Mouse (Mus musculus): Measurements from ENCODE around the gene Tm6sf1. TPM values are rescaled to one million over a fixed set of nuclear protein-coding genes. Genes with fewer than 3 reads are reported as not detected.

Tm6sf1 gene
- polyA plus RNA-seq, 1 experiment from 2014 or later = 11.3 TPM

DNA sequence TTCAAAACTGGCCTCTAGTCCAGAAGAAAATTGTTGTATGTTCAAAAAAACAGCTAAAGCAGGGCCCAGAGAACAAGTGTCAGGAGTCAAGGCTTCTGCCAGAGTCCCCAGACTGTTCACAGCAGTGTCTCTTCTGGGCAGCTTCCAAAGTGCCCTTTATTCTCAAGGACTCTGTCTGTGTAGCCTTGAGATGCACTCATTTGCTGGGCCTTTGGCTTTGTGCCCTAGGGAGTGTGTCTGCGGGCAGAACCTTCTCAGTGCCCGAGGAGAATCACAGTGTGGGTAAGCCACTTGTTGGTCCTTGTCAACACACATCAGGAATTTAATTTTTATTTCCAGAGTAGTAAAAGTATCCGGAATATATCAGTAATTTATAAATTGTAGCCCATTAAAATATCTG lies 22.8 kb downstream of the Tm6sf1 start:
- no peaks in the 10 kb centered on the region for H3K27me3 ChIP-seq (ENCODE audit: control insufficient read depth, insufficient read depth, low read length)
- H3K4me1 ChIP-seq (replicated peaks; ENCODE audit: control insufficient read depth, insufficient read depth, low read length) = no peaks in the 10 kb centered on the region
- no peak for DNase-seq (ENCODE audit: low spot score)
- H3K27ac ChIP-seq (ENCODE audit: low read depth, low read length) = no peak overlapping the region
- no peak overlapping the region for H3K4me3 ChIP-seq (ENCODE audit: low read depth, low read length)
- no peaks in the 10 kb centered on the region for H3K9me3 ChIP-seq (ENCODE audit: control insufficient read depth, low read length)
- 84% methylated on average over 3 of the region's 3 CpGs for WGBS
- no peak for ATAC-seq (ENCODE audit: low FRiP score)
- H3K4me2 ChIP-seq (replicated peaks; ENCODE audit: low read depth, low read length) = no peak overlapping the region
- H3K36me3 ChIP-seq (ENCODE audit: control insufficient read depth, insufficient read depth, low read length) = no peaks in the 10 kb centered on the region
- H3K9ac ChIP-seq (ENCODE audit: low read depth, low read length) = no peak overlapping the region

DNA sequence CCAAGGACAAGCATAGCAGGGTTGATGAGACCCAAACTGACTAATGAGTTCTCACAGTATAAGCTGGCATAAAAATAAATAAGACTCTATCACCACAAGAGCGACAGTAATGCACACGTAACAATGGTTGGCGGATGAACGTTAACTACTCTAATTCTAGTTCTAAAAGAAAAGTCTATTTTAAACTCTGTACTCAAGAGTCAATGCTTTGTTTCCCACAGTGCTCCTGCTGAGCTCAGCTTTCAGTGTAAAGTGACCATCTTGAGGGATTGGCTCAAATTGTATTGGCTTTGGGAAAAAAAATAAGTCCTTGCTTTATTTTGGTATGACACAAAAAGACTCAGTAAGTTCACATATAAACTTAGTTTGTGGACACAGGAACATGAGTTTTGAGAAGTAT lies 26.3 kb downstream of the Tm6sf1 start:
- Histone ChIP-seq H3K36me3 (ENCODE audit: control insufficient read depth, insufficient read depth, low read length) (0 out of 2 replicates have a peak, but pooled peaks cover 2% of the 10 kb centered on the region), H3K9ac (ENCODE audit: low read depth, low read length) (no peak overlapping the region), H3K27ac (ENCODE audit: low read depth, low read length) (no peak overlapping the region), H3K4me2 (replicated peaks; ENCODE audit: low read depth, low read length) (no peak overlapping the region), H3K9me3 (ENCODE audit: control insufficient read depth, low read length) (no peaks in the 10 kb centered on the region), H3K4me1 (replicated peaks; ENCODE audit: control insufficient read depth, insufficient read depth, low read length) (no peaks in the 10 kb centered on the region), H3K4me3 (ENCODE audit: low read depth, low read length) (no peak overlapping the region), H3K27me3 (ENCODE audit: control insufficient read depth, insufficient read depth, low read length) (no peaks in the 10 kb centered on the region)
- ATAC-seq (ENCODE audit: low FRiP score) = no peak
- WGBS = 68% methylated on average over 4 of the region's 4 CpGs
- no peak for DNase-seq (ENCODE audit: low spot score)

DNA sequence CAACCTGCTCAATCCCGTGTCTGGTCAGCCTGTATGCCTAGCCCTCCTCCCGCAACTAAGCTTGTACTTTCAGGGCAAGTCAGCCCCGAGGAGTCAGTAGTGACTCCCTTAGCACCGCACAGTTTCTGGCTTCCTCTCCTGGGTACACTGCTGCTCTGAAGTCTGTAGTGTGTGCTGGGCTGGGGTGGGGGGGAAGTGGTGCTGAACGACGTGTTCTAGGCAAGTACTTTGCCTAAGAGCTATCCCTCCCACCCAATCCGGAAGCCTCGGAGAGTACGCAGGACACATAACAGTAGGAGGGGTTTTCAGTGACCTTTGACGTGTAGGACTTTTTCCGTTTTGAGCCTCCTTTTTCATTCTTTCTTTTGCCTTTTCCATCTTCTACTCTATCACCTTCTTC lies 40.6 kb downstream of the Tm6sf1 start:
- Histone ChIP-seq H3K4me2 (replicated peaks; ENCODE audit: low read depth, low read length) (no peak overlapping the region), H3K27me3 (ENCODE audit: control insufficient read depth, insufficient read depth, low read length) (no peaks in the 10 kb centered on the region), H3K36me3 (ENCODE audit: control insufficient read depth, insufficient read depth, low read length) (no peaks in the 10 kb centered on the region), H3K4me3 (ENCODE audit: low read depth, low read length) (no peak overlapping the region), H3K9me3 (ENCODE audit: control insufficient read depth, low read length) (no peaks in the 10 kb centered on the region), H3K27ac (ENCODE audit: low read depth, low read length) (no peak overlapping the region), H3K9ac (ENCODE audit: low read depth, low read length) (no peak overlapping the region), H3K4me1 (replicated peaks; ENCODE audit: control insufficient read depth, insufficient read depth, low read length) (no peaks in the 10 kb centered on the region)
- DNase-seq (ENCODE audit: low spot score) = no peak
- 81% methylated on average over 11 of the region's 11 CpGs for WGBS
- no peak for ATAC-seq (ENCODE audit: low FRiP score)

DNA sequence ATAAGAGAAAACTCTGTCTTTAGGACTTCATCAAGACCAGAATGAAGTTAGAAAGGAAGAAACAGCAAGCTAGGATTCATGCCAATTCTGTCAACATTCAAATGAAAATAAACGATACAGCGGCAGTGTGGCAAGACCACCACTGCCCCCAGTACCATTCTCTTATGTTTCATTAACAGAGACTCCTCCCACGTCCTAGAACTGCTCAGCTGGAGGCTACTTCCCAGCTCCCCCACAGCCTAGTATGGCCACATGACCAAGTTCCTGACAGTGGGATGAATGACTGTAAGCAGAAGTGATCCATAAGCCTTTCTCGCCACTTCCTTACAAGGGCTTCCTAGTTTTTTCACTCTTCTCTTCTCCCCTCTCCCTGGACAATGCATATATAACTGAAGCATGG lies 45.3 kb downstream of the Tm6sf1 start:
- no peaks in the 10 kb centered on the region for H3K36me3 ChIP-seq (ENCODE audit: control insufficient read depth, insufficient read depth, low read length)
- H3K27me3 ChIP-seq (ENCODE audit: control insufficient read depth, insufficient read depth, low read length) = no peaks in the 10 kb centered on the region
- DNase-seq (ENCODE audit: low spot score) = no peak
- ATAC-seq (ENCODE audit: low FRiP score) = no peak
- no peaks in the 10 kb centered on the region for H3K4me1 ChIP-seq (replicated peaks; ENCODE audit: control insufficient read depth, insufficient read depth, low read length)
- no peak overlapping the region for H3K4me2 ChIP-seq (replicated peaks; ENCODE audit: low read depth, low read length)
- H3K4me3 ChIP-seq (ENCODE audit: low read depth, low read length) = no peak overlapping the region
- no peak overlapping the region for H3K9ac ChIP-seq (ENCODE audit: low read depth, low read length)
- 64% methylated on average over 4 of the region's 4 CpGs for WGBS
- no peaks in the 10 kb centered on the region for H3K9me3 ChIP-seq (ENCODE audit: control insufficient read depth, low read length)
- no peak overlapping the region for H3K27ac ChIP-seq (ENCODE audit: low read depth, low read length)

DNA sequence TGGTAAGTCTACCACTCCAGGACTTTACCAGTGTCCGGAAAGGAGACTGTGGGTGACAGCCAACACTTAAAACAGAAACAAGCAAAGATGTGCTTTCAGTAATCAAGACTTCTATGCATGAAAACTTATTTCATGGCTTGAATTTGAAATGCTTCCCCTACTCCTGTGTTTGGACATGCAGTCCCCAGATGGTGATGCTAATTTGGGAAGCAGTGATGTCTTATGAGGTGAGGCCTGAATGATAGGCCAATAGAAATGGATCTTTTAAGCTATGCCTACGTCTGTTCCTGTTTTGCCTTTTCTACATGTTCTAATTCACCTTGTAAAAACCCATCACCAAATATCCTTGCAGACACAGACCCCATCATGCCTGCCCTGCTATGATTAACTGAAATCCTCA lies 46.1 kb downstream of the Tm6sf1 start:
- no peaks in the 10 kb centered on the region for H3K36me3 ChIP-seq (ENCODE audit: control insufficient read depth, insufficient read depth, low read length)
- 95% methylated on average over 2 of the region's 2 CpGs for WGBS
- H3K4me2 ChIP-seq (replicated peaks; ENCODE audit: low read depth, low read length) = no peak overlapping the region
- no peaks in the 10 kb centered on the region for H3K4me1 ChIP-seq (replicated peaks; ENCODE audit: control insufficient read depth, insufficient read depth, low read length)
- ATAC-seq (ENCODE audit: low FRiP score) (no peak), DNase-seq (ENCODE audit: low spot score) (no peak)
- H3K27ac ChIP-seq (ENCODE audit: low read depth, low read length) = no peak overlapping the region
- H3K27me3 ChIP-seq (ENCODE audit: control insufficient read depth, insufficient read depth, low read length) = no peaks in the 10 kb centered on the region
- no peak overlapping the region for H3K4me3 ChIP-seq (ENCODE audit: low read depth, low read length)
- no peak overlapping the region for H3K9ac ChIP-seq (ENCODE audit: low read depth, low read length)
- H3K9me3 ChIP-seq (ENCODE audit: control insufficient read depth, low read length) = no peaks in the 10 kb centered on the region

DNA sequence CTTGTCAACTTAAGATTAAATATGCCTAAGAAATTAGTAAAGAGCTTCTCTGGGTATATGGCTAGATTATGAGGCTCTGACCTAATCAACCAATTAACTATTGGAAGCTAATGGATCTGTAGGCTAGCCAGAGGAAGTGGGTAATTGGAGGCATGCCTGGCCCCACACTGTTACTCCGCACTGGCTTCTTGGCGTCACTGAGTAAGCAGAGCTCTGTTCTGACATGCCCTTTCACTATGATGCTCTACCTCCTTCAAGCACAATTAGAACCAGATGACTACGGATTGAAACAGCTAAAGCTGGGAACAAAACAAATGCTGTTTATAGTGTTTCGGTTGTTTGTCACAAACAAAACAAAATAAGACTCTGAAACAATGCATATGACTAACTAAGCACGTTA lies 59.5 kb downstream of the Tm6sf1 start:
- no peak overlapping the region for H3K4me3 ChIP-seq (ENCODE audit: low read depth, low read length)
- H3K9ac ChIP-seq (ENCODE audit: low read depth, low read length) = no peak overlapping the region
- ATAC-seq (ENCODE audit: low FRiP score) = no peak
- no peak overlapping the region for H3K27ac ChIP-seq (ENCODE audit: low read depth, low read length)
- no peaks in the 10 kb centered on the region for H3K27me3 ChIP-seq (ENCODE audit: control insufficient read depth, insufficient read depth, low read length)
- no peaks in the 10 kb centered on the region for H3K4me1 ChIP-seq (replicated peaks; ENCODE audit: control insufficient read depth, insufficient read depth, low read length)
- no peaks in the 10 kb centered on the region for H3K9me3 ChIP-seq (ENCODE audit: control insufficient read depth, low read length)
- no peaks in the 10 kb centered on the region for H3K36me3 ChIP-seq (ENCODE audit: control insufficient read depth, insufficient read depth, low read length)
- 65% methylated on average over 5 of the region's 5 CpGs for WGBS
- DNase-seq (ENCODE audit: low spot score) = no peak
- no peak overlapping the region for H3K4me2 ChIP-seq (replicated peaks; ENCODE audit: low read depth, low read length)

DNA sequence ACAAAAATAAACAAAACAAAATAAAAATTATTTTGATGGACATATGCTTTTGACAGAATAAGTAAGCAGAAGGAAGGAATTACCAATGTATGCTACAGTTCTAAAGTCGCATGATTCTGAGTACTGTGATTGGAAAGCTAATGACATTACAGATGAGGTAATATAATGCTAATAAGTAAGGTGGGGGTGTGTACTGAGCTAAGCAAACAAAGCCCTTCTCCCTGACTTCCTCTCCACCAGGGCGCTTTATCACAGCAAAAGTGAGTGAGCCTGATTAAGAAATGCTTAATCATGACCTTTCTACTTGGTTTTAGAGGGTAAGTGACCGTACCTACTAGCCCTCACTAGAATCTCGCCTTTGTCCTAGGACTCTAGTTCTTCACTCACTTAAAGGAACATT lies 61.5 kb downstream of the Tm6sf1 start:
- Histone ChIP-seq H3K27me3 (ENCODE audit: control insufficient read depth, insufficient read depth, low read length) (no peaks in the 10 kb centered on the region), H3K9ac (ENCODE audit: low read depth, low read length) (no peak overlapping the region), H3K4me3 (ENCODE audit: low read depth, low read length) (no peak overlapping the region), H3K4me1 (replicated peaks; ENCODE audit: control insufficient read depth, insufficient read depth, low read length) (no peaks in the 10 kb centered on the region), H3K4me2 (replicated peaks; ENCODE audit: low read depth, low read length) (no peak overlapping the region), H3K9me3 (ENCODE audit: control insufficient read depth, low read length) (no peaks in the 10 kb centered on the region), H3K27ac (ENCODE audit: low read depth, low read length) (no peak overlapping the region), H3K36me3 (ENCODE audit: control insufficient read depth, insufficient read depth, low read length) (no peaks in the 10 kb centered on the region)
- DNase-seq (ENCODE audit: low spot score) = no peak
- ATAC-seq (ENCODE audit: low FRiP score) = no peak
- WGBS = 81% methylated on average over 4 of the region's 4 CpGs

DNA sequence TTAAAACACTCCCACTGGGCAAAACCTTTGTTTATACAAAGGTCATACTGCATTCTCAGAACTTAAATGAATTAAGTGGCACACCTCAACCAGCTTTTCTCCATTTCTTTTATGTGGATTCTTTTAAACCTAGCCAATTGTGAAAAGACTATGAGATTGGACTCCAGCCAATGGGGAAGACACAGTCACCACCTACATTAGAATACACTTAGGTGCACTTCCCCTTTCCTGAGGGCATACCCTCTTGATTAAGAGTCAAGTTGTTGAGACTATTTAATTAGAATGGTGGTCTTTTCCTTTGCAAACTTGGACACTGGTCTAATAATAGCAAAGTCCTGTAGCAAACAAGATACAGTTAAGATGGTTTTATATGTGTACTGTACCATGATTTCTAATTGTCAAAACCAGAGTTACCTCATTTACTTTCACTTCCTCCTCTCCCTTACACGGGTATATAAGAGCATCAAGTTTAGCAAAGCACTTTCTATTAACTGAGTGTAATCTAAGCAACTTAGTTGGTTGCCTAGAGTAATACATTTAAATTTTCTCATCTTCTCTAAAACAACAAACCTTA lies 62.7 kb downstream of the Tm6sf1 start:
- H3K4me3 ChIP-seq (ENCODE audit: low read depth, low read length) = no peak overlapping the region
- no peak for ATAC-seq (ENCODE audit: low FRiP score)
- 96% methylated on average over 1 of the region's 1 CpGs for WGBS
- no peaks in the 10 kb centered on the region for H3K9me3 ChIP-seq (ENCODE audit: control insufficient read depth, low read length)
- no peak overlapping the region for H3K4me2 ChIP-seq (replicated peaks; ENCODE audit: low read depth, low read length)
- no peak overlapping the region for H3K27ac ChIP-seq (ENCODE audit: low read depth, low read length)
- H3K9ac ChIP-seq (ENCODE audit: low read depth, low read length) = no peak overlapping the region
- no peaks in the 10 kb centered on the region for H3K4me1 ChIP-seq (replicated peaks; ENCODE audit: control insufficient read depth, insufficient read depth, low read length)
- no peaks in the 10 kb centered on the region for H3K27me3 ChIP-seq (ENCODE audit: control insufficient read depth, insufficient read depth, low read length)
- no peaks in the 10 kb centered on the region for H3K36me3 ChIP-seq (ENCODE audit: control insufficient read depth, insufficient read depth, low read length)
- no peak for DNase-seq (ENCODE audit: low spot score)

DNA sequence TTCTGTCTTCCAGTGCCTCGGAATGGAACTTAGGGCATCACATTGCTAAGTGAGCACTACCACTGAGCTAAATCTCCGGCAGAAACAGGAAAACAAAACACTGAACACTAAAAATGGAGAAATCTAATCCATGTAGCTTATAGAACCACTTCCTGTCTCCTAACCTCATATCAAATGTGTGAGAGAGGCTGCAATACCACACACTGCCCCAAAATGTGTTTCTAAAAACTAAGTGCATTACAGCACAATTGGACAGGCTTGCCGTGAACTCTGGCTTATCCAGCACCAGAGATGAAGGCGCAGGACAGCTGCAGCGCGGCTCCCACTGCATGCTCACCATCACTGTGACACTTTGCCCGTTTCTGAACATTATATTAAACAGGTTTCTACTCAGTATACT lies 70.2 kb downstream of the Tm6sf1 start:
- no peak overlapping the region for H3K4me2 ChIP-seq (replicated peaks; ENCODE audit: low read depth, low read length)
- H3K36me3 ChIP-seq (ENCODE audit: control insufficient read depth, insufficient read depth, low read length) = no peaks in the 10 kb centered on the region
- H3K9ac ChIP-seq (ENCODE audit: low read depth, low read length) = no peak overlapping the region
- no peak for ATAC-seq (ENCODE audit: low FRiP score)
- H3K9me3 ChIP-seq (ENCODE audit: control insufficient read depth, low read length) = no peaks in the 10 kb centered on the region
- no peak overlapping the region for H3K27ac ChIP-seq (ENCODE audit: low read depth, low read length)
- H3K27me3 ChIP-seq (ENCODE audit: control insufficient read depth, insufficient read depth, low read length) = no peaks in the 10 kb centered on the region
- no peak overlapping the region for H3K4me3 ChIP-seq (ENCODE audit: low read depth, low read length)
- WGBS = 77% methylated on average over 7 of the region's 7 CpGs
- H3K4me1 ChIP-seq (replicated peaks; ENCODE audit: control insufficient read depth, insufficient read depth, low read length) = 0 out of 2 replicates have a peak, but pooled peaks cover 2% of the 10 kb centered on the region
- no peak for DNase-seq (ENCODE audit: low spot score)

All from hindbrain, embryonic 11.5 days (tissue).